Mouse (Mus musculus) 3T3-L1 (cell line): ENCODE measurements around the gene Tmem87b.

Source experiments
- DNase-seq: peaks from one replicate; pipeline ENCODE4 v3.0.0-alpha.2; 2015; ENCODE audit warnings: low read depth, low spot score

Gene Tmem87b

GRCm38 (mm10) chr2:128817786-128818681 is at the start of gene Tmem87b:
Gene Tmem87b, plus strand, starts transcription at chr2:128818118.
- peak; percentile 98 for DNase-seq

GRCm38 (mm10) chr2:128768545-128769247 is 49.2 kb upstream of the Tmem87b start:
- DNase-seq = no peak

- peak; percentile 47 for DNase-seq
These were observed 47.4 kb upstream of the Tmem87b start for GRCm38 (mm10) chr2:128770557-128770956.

- no peak for DNase-seq
These were observed 46.9 kb upstream of the Tmem87b start for GRCm38 (mm10) chr2:128771048-128771447.

- peak; percentile 51 for DNase-seq
These were observed 46.1 kb upstream of the Tmem87b start for GRCm38 (mm10) chr2:128771750-128772338.

- DNase-seq = no peak
These were observed 35.7 kb upstream of the Tmem87b start for GRCm38 (mm10) chr2:128782231-128782630.

- no peak for DNase-seq
These were observed 34.1 kb upstream of the Tmem87b start for GRCm38 (mm10) chr2:128783660-128784345.

GRCm38 (mm10) chr2:128784814-128785213 is 33.1 kb upstream of the Tmem87b start:
- DNase-seq = no peak

GRCm38 (mm10) chr2:128786341-128786740 is 31.6 kb upstream of the Tmem87b start:
- DNase-seq = no peak

- no peak for DNase-seq
These were observed 31.1 kb upstream of the Tmem87b start for GRCm38 (mm10) chr2:128786795-128787194.

GRCm38 (mm10) chr2:128787805-128788204 is 30.1 kb upstream of the Tmem87b start:
- DNase-seq = peak; percentile 73

GRCm38 (mm10) chr2:128790875-128791614 is 26.9 kb upstream of the Tmem87b start:
- DNase-seq = no peak

- DNase-seq = no peak
These were observed 24.0 kb upstream of the Tmem87b start for GRCm38 (mm10) chr2:128793958-128794357.

- no peak for DNase-seq
These were observed 21.5 kb upstream of the Tmem87b start for GRCm38 (mm10) chr2:128796463-128796862.

GRCm38 (mm10) chr2:128803441-128803840 is 14.5 kb upstream of the Tmem87b start:
- DNase-seq = no peak

GRCm38 (mm10) chr2:128805341-128805740 is 12.6 kb upstream of the Tmem87b start:
- DNase-seq = no peak

- DNase-seq = peak; percentile 23
These were observed 11.4 kb upstream of the Tmem87b start for GRCm38 (mm10) chr2:128806561-128806960.

- DNase-seq = no peak
These were observed 5.2 kb upstream of the Tmem87b start for GRCm38 (mm10) chr2:128812761-128813160.

GRCm38 (mm10) chr2:128816311-128816710 is 1.6 kb upstream of the Tmem87b start:
- DNase-seq = no peak

- DNase-seq = peak; percentile 52
These were observed 1.0 kb upstream of the Tmem87b start for GRCm38 (mm10) chr2:128816916-128817315.

- DNase-seq = peak; percentile 97
These were observed 532 bp upstream of the Tmem87b start for GRCm38 (mm10) chr2:128817387-128817785.
